Mouse (Mus musculus) limb, embryonic 14.5 days (tissue): ENCODE measurements at regions not wholly inside any gene's neighbourhood (a gene's known extent, or its start where the extent isn't known, plus 50 kb on each side); places are given as distances from the start of the nearest gene placed in this dataset.

ENCODE experiments used
- ATAC-seq: fragments of 200-750 bp; cut with Nextera tagmentation; 2 replicates; pipeline ENCODE4 v1.8.0; 2017; ENCODE audit warnings: low read depth, moderate number of reproducible peaks, moderate TSS enrichment; ENCODE audit not compliant: low FRiP score
- DNase-seq: peaks from one replicate; pipeline ENCODE4 v3.0.0-alpha.2; 2015; ENCODE audit warnings: low spot score
- H3K27ac ChIP-seq: fragments of 300-500 bp; sonication (generic); replicated peaks from 2 replicates; pipeline ENCODE4 v1.5.1; 2014; ENCODE audit warnings: low read depth, mild to moderate bottlenecking, low read length, moderate library complexity, mixed read lengths
- H3K27me3 ChIP-seq: fragments of 300-500 bp; sonication (generic); 2 replicates; pipeline ENCODE4 v1.6.1; 2014; ENCODE audit warnings: low read length, mixed read lengths; ENCODE audit not compliant: control insufficient read depth, insufficient read depth
- H3K36me3 ChIP-seq: fragments of 300-500 bp; sonication (generic); 2 replicates; pipeline ENCODE4 v1.6.1; 2014; ENCODE audit warnings: mild to moderate bottlenecking, low read length, moderate library complexity, mixed read lengths; ENCODE audit not compliant: control insufficient read depth, insufficient read depth
- H3K4me1 ChIP-seq: fragments of 300-500 bp; sonication (generic); 2 replicates; pipeline ENCODE4 v1.6.1; 2014; ENCODE audit warnings: antibody characterized with exemption, low read length, mixed read lengths; ENCODE audit not compliant: control insufficient read depth, insufficient read depth
- H3K4me2 ChIP-seq: fragments of 300-500 bp; sonication (generic); replicated peaks from 2 replicates; pipeline ENCODE4 v1.6.1; 2014; ENCODE audit warnings: low read depth, mild to moderate bottlenecking, low read length, moderate library complexity; ENCODE audit not compliant: severe bottlenecking
- H3K4me3 ChIP-seq: fragments of 300-500 bp; sonication (generic); replicated peaks from 2 replicates; pipeline ENCODE4 v1.5.1; 2014; ENCODE audit warnings: low read length
- H3K9ac ChIP-seq: fragments of 300-500 bp; sonication (generic); 2 replicates; pipeline ENCODE4 v1.6.1; 2014; ENCODE audit warnings: mild to moderate bottlenecking, low read depth, low read length, moderate library complexity; ENCODE audit not compliant: severe bottlenecking
- H3K9me3 ChIP-seq: fragments of 300-500 bp; sonication (generic); 2 replicates; pipeline ENCODE4 v1.6.1; 2016; ENCODE audit warnings: low read length; ENCODE audit not compliant: control insufficient read depth
- POLR2A ChIP-seq: fragments of 200-500 bp; IDR thresholded peaks from 2 replicates; pipeline ENCODE4 v1.8.0; 2012; ENCODE audit warnings: inconsistent platforms, mild to moderate bottlenecking, moderate library complexity, borderline replicate concordance; ENCODE audit not compliant: insufficient read depth, insufficient read length; ENCODE audit errors: extremely low read depth
- WGBS: fragments of 180-500 bp; shearing (Covaris S2); extraction: QIAGEN DNeasy Blood & Tissue Kit; methylation state at CpG from one replicate; pipeline ENCODE4 v1.1.7; 2014; 5-methylcytosine and 5-hydroxymethylcytosine counted together

- peak; percentile 34; the same call in 1 of the 2 replicates for ATAC-seq
- H3K36me3 ChIP-seq: no peaks in the 10 kb centered on the region
- DNase-seq: peak; percentile 60
- H3K4me3 ChIP-seq: no peak overlapping the region
- H3K27me3 ChIP-seq: no peaks in the 10 kb centered on the region
- H3K4me1 ChIP-seq: no peaks in the 10 kb centered on the region
- H3K27ac ChIP-seq: no peak overlapping the region
- TF ChIP-seq POLR2A: no peak
- H3K9me3 ChIP-seq: no peaks in the 10 kb centered on the region
- WGBS: 86% methylated on average over 3 of the region's 3 CpGs
- H3K9ac ChIP-seq: no peak overlapping the region
- H3K4me2 ChIP-seq: no peak overlapping the region
Measured at GRCm38 (mm10) chr1:43337168-43337784, 107.1 kb upstream of the Nck2 start.

DNA sequence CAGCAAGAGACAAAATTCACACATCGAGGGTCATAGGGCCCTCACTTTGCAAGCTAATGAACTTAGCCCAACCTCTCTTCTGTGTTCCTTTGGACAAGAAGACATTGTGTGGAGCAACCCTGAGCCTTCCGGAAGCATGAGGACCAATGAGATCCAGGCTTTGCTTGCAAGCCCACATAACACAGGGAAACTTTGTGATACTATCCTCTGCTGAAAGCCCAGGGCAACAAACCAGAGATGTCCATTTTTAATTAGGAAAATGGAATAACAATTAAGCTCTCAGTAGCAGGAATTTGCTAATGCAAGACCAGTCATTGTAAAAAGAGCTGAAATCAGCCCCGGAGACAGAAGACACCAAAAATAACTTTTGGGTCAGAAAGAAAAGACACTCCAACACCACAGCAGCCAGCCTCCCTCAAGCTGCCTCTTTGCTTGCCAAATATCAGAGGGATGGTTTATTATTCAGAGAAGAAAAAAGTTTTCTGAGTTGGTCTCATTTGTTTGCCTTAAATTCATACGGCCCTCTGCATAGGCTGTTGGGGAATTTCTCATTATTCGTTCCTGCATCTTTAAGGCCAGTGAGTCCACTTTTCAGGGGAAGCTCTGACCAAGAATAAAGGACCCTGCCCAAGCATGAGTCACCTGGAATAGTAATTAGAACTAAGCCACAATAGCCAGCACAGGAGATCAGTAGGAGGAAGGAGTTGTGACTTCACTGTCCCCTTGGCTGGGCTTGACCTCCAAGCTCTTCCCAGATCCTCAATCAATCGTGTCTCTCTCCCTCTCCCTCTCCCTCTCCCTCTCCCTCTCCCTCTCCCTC, 106.1 kb upstream of the Nck2 start:
- 71% methylated on average over 6 of the region's 6 CpGs for WGBS
- no peak overlapping the region for H3K4me3 ChIP-seq
- no peak overlapping the region for H3K27ac ChIP-seq
- no peaks in the 10 kb centered on the region for H3K36me3 ChIP-seq
- ATAC-seq (no peak), DNase-seq (no peak)
- no peaks in the 10 kb centered on the region for H3K27me3 ChIP-seq
- no peak for TF ChIP-seq POLR2A
- no peak overlapping the region for H3K4me2 ChIP-seq
- H3K4me1 ChIP-seq: no peaks in the 10 kb centered on the region
- H3K9me3 ChIP-seq: no peaks in the 10 kb centered on the region
- H3K9ac ChIP-seq: no peak overlapping the region

DNA sequence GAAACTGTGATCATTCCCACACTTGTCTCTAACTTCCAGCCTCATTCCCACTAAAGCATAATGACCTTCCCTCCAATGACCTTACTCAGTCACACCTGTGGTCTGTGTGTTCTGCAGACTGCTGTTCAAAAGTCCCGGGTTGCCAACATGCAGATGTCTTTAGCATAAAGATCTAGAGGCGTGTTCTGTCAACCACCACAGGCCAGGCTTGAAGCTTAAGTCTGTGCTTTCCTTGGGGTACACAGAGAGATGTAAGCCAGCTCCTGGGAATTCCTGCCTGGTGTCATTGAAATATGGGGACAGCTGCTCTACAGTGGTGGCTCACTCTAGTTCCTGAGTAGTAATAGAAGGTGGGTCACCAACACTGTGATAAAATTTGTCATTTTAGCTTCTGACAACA, 101.5 kb upstream of the Nck2 start:
- no peak for DNase-seq

DNA sequence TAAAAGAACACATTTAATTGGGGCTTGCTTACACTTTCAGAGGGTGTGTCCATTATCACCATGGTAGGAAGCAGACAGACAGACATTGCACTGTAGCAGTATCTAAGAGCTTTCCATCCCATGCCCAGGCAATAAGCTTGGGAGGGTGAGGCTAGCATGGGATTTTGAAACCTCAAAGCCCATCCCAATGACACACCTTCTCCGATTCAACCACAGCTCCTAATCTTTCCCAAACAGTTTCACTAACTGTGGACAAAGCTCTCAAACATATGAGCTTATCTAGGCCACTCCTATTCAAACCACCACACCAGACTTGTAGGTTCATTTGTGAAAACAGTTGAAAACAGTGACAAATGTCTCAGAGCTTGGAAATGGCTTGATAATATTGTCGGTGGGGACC, 101.0 kb upstream of the Nck2 start:
- Histone ChIP-seq H3K27ac (no peak overlapping the region), H3K9me3 (no peaks in the 10 kb centered on the region), H3K36me3 (no peaks in the 10 kb centered on the region), H3K4me1 (no peaks in the 10 kb centered on the region), H3K27me3 (no peaks in the 10 kb centered on the region), H3K9ac (no peak overlapping the region), H3K4me3 (no peak overlapping the region), H3K4me2 (no peak overlapping the region)
- DNase-seq (no peak), ATAC-seq (no peak)
- 88% methylated on average over 2 of the region's 2 CpGs for WGBS
- no peak for TF ChIP-seq POLR2A

More for the DNA sequence above, 101.5 kb upstream of the Nck2 start:
- Histone ChIP-seq H3K27me3 (no peaks in the 10 kb centered on the region), H3K9me3 (no peaks in the 10 kb centered on the region), H3K36me3 (no peaks in the 10 kb centered on the region), H3K4me2 (no peak overlapping the region), H3K27ac (no peak overlapping the region), H3K9ac (no peak overlapping the region), H3K4me3 (no peak overlapping the region), H3K4me1 (no peaks in the 10 kb centered on the region)
- TF ChIP-seq POLR2A: no peak
- WGBS: 74% methylated on average over 2 of the region's 2 CpGs
- ATAC-seq: no peak

DNA sequence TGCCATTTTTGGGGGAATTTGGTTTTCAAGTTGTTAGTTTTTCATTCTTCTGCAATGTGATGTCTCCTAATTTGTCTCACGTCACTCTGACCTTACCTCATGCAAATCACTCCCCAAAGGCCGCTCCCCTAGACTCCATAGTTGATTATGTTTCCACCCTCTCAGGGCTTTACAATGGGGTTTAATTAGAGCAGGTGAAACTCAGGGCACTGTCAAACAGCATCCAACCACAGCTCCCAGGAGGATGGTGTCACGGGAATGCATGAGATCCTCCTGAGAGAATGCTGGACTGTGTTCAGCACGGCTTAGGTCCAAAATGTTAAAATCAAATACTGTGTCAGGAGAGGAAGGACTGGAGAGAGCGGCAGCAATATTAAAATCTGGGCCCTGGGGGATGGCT, 100.4 kb upstream of the Nck2 start:
- Histone ChIP-seq H3K9ac (no peak overlapping the region), H3K27me3 (no peaks in the 10 kb centered on the region), H3K36me3 (no peaks in the 10 kb centered on the region), H3K4me1 (no peaks in the 10 kb centered on the region), H3K4me3 (no peak overlapping the region), H3K27ac (no peak overlapping the region), H3K4me2 (no peak overlapping the region), H3K9me3 (no peaks in the 10 kb centered on the region)
- DNase-seq: no peak
- ATAC-seq: no peak
- no peak for TF ChIP-seq POLR2A
- WGBS: 81% methylated on average over 5 of the region's 5 CpGs

DNA sequence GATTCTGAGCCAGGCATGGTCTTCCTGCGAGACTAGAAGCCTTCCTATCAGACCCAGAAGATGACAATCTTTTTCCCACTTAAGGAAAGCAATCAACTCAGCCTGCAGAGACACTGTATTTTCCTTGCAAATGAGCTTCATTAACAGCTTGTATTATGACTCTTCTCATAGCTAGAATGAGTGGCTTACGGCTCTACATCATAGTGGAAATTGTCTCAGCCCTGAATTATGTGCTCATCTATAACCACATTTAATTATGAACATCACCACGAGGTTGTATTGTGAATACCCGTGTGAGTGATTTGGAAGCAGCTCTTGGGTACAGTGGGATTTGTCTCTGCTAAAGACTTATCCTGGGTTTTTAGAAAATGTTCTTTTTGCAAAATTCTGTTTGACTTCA, 97.2 kb upstream of the Nck2 start:
- no peaks in the 10 kb centered on the region for H3K9me3 ChIP-seq
- no peak for DNase-seq
- H3K9ac ChIP-seq: no peak overlapping the region
- TF ChIP-seq POLR2A: no peak
- H3K27me3 ChIP-seq: no peaks in the 10 kb centered on the region
- no peak for ATAC-seq
- H3K4me1 ChIP-seq: no peaks in the 10 kb centered on the region
- H3K4me3 ChIP-seq: no peak overlapping the region
- WGBS: 82% methylated on average over 4 of the region's 4 CpGs
- H3K36me3 ChIP-seq: no peaks in the 10 kb centered on the region
- H3K4me2 ChIP-seq: no peak overlapping the region
- H3K27ac ChIP-seq: no peak overlapping the region
